Mouse (Mus musculus) lung, adult 2 months (tissue): ENCODE results near the gene Mast4.

Source experiments
- CTCF ChIP-seq: fragments of 200-500 bp; IDR thresholded peaks from 2 replicates; pipeline ENCODE4 v1.5.1; 2011; ENCODE audit warnings: mild to moderate bottlenecking, low read length, control low read depth; ENCODE audit not compliant: insufficient read depth
- POLR2A ChIP-seq: fragments of 200-500 bp; IDR thresholded peaks from 2 replicates; pipeline ENCODE4 v1.6.1; 2011; ENCODE audit warnings: low read depth, mild to moderate bottlenecking, control low read depth, low read length, borderline replicate concordance; ENCODE audit errors: extremely low read depth

- TF ChIP-seq CTCF (no peak), POLR2A (no peak)
Measured at GRCm38 (mm10) chr13:103254861-103255260, 79.4 kb downstream of the Mast4 start.
